In genomic region chr16:93678206-93678605, GRCm38 (mm10) we compare ENCODE assay signal across 1 mouse cellular context.
TF ChIP-seq lines count a peak whose summit lies in the region.

No protein-coding gene starts in this region.

TF ChIP-seq in CH12.LX, 34 proteins besides CTCF, POLR2A, EP300 and RAD21 (continued from another document):
- no peak for TF ChIP-seq ELF1 (IDR thresholded peaks at IDR 0.05; ENCODE audit: low read depth, low read length)
- no peak for TF ChIP-seq ZC3H11A (IDR thresholded peaks at IDR 0.05; ENCODE audit: low read depth, low read length)
- no peak for TF ChIP-seq MEF2A (IDR thresholded peaks at IDR 0.05; ENCODE audit: borderline replicate concordance, low read depth, low read length)
- no peak for TF ChIP-seq ZNF384 (IDR thresholded peaks at IDR 0.05; ENCODE audit: low read depth, low read length)
- TF ChIP-seq GABPA (IDR thresholded peaks at IDR 0.05; ENCODE audit: insufficient replicate concordance, low read depth, low read length) = no peak
- no peak for TF ChIP-seq MAFK (IDR thresholded peaks at IDR 0.05; ENCODE audit: insufficient replicate concordance, low read length)
